Mouse (Mus musculus) CD8-positive naive resting alpha-beta T cell, adult 2 months (primary cell): ENCODE measurements around the gene Fndc3a.

Experiments used
- DNase-seq, 2 experiments: peaks; one replicate each; pipeline ENCODE4 v3.0.0; 2022; ENCODE audit warnings: low read depth in 2 of 2, low spot score in 2 of 2

The Fndc3a gene

DNA sequence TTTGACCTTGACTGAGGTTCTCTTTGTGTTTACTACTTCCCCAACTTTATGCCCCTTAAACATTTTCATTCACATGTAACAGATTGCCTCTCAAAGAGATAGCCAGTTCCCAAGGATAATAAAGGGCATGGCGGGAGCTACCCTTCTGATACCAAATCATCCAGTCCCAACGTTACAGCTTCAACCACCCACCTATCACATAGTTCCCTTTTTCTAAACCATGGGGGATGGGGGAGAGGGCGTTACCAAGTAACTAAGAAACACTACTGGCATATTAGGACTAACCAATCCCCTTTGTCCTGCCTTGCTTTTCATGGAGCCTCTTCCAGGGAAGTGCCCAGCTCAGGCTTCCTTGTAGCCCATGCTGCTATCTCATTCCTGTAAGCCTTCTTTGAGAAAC, 32.6 kb downstream of the Fndc3a start:
- no peak for DNase-seq

DNA sequence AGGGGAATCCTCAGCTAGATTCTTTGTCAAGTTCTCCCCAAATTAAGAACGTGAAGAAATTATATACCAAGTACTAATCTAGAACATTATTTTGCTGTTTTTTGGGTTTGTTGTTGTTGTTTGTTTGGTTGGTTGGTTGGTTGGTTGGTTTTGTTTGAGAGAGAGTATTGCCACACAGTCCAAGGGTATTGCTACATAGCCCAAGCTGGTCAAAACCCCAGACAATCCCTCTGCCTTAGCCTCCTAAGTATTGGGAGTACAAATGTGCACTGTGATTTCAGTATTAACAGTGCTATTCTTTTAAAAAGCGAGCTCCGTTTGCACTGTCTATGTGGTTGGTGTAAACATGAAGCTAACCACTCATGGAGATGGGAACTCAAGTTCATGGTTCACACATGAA, 37.9 kb downstream of the Fndc3a start:
- DNase-seq = no peak

- DNase-seq = no peak
These were observed 38.8 kb downstream of the Fndc3a start for GRCm38 (mm10) chr14:72670987-72671386.

- no peak for DNase-seq
These were observed 60.5 kb downstream of the Fndc3a start for GRCm38 (mm10) chr14:72649268-72649667.

DNA sequence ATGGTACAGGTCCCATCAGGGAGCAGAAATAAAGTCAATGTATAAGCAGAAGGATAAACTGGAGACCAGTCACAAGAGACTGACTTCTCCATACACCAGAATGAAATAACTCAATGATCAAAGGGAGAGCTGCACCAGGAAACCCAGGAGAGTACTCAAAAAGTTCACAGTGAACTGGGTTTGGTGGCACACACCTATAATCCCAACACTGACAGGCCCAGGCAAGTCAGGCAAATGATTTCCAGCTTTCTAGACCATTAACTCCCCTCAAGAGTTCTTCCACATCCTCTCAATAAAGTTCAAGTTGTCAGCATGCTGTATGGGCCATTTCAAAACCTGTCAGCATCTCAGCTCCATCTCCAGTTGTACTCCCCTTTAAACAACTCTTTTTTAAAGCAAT, 64.3 kb downstream of the Fndc3a start:
- DNase-seq = no peak

DNA sequence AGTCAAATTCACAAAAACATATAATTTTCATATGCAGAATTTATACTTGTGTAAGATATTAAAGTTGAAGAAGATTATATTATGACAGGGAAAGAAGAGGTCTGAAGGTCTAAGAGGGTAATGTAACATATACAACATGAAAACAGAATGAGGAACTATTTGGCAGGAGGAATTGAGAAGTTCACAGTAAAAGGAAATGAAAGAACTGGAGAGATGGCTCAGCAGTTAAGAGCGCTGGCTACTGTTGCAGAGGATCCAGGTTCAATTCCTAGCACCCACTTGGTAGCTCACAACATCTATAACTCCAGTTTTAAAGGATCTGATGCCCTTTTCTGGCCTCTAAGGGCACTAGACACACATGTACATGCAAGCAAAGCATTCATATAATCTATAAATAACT, 65.2 kb downstream of the Fndc3a start:
- no peak for DNase-seq

GRCm38 (mm10) chr14:72638507-72638906, 71.3 kb downstream of the Fndc3a start:
- DNase-seq = no peak

GRCm38 (mm10) chr14:72633571-72633970, 76.2 kb downstream of the Fndc3a start:
- DNase-seq = no peak

DNA sequence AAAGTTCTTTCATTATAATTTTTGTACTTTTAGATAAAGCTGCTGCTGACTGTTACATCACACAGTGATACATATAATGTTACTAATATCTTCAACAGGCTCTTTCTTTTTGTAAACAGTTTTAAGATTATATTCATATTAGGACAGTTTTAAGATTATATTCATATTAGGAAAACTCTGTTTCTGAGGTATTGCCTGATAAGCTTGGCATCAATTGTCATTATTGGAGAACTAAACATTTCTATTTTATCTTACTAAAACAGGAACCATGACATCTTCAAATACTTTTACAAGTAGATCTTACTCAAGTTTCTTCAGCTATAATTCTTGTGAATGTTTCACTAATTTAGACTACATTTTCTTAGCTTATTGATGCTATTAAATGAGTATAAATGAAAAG, 84.4 kb downstream of the Fndc3a start:
- DNase-seq = no peak

GRCm38 (mm10) chr14:72604077-72604476, 105.7 kb downstream of the Fndc3a start:
- DNase-seq = no peak

DNA sequence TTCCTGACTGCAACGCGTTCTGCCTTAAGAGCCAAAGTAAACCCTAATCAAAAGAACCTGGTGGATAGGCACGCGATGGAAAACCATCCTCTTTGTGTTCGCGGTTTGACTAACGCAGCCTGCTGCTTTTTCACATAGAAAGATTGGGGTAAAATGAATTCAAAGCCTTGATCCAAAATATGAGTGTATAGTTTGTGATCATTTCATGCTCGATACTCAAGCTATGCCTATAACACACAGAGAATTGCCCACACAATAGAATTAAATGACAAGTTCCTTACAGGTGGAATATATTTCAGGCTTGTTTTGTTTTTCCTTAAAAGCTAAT, 106.6 kb downstream of the Fndc3a start:
- DNase-seq = no peak

- DNase-seq = peak; percentile 13 to 49
These were observed 107.1 kb downstream of the Fndc3a start for GRCm38 (mm10) chr14:72602521-72603193.

DNA sequence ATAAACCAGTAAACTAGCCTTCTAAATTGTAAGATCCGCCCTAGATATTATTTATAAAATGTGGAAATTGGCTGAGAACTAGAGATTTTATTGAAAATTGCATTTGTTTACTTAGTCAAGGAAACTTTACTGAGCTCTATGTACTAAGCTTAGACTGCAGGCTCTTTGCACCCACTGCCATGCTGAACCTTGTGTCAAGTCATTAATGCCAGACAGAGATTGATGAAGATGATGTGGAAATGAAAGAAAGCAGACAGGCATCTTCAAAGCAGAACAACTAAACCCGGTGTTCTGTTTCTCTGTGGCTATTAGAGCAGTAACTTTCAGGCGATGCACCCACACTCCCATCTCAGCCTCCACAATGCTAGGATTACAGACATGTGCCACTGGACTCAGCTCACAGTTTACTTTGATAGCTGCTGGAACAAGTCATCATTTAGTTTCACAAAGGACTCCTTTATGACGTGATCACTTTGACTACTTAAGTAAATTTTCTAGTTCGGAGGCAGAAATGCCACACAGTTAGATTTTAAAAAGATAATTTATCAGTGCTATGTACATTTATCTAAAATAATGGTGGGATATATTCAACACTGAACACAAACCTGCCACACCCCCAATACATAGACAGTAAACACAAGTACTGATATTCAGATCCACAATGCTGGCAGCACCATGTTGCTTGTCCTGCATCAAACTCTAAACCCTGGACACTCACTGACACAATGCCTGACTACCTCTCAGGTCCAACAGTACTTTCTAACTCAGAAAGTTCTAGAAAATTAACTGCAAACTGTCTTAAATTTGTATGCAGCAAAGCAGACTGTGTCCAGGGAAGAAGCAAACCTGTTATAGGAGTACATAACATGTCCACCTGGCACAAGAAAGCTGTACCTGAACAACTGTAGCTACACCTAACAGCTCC, 108.2 kb downstream of the Fndc3a start:
- DNase-seq = no peak

DNA sequence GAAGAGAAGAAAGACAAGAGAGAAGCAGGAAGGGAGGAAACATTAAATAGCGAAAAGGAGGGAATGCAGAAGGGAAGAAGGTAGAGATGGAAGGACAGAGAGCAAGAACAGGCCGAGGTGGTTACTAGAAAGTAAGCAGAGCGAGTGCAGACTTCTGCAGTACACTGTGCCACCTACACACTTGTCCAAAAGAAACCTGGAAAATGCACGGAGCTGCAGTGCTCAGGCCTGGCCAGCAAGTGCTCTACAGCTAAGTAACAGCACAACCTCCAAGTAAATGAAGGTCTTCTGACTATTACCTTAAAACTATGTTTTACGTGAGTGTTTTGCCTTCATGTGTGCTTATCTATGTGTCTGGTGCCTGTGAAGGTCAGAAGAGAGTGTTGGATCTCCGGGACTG, 109.4 kb downstream of the Fndc3a start:
- no peak for DNase-seq

DNA sequence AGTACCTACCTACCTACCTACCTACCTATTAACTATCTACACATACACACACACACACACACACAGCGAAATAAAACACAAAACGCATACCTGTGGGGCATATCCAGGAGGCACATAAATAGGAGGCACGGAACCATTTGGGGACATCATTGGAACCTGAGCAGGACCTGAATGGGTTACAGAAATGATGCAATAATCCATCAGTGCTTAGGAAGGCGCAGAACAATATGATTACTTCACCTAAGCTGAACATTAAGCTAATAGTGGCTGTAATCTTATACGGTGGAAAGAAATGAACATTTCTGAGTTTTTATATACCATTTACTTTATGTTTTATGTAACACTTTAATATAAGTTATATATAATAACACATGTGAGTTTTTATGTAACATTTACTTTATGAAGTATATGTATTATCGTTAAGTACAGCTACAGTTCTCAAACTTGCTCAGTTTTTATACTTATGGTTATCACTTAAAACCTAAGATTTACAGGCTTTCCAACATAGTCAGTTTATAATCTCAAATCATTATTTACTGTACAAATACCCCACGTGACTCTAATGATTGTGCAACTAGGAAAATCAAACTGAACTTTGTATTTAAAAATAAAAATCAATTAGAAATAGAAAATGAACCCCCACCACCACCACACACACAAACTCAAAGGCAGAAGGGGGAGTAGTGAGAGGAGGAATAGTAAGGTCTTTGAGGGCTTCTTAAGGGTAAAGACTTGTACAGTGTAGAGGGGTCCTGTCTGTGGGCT, 110.6 kb downstream of the Fndc3a start:
- DNase-seq = no peak

- DNase-seq = no peak
These were observed 115.6 kb downstream of the Fndc3a start for GRCm38 (mm10) chr14:72594191-72594590.

- DNase-seq = no peak
These were observed 120.4 kb downstream of the Fndc3a start for GRCm38 (mm10) chr14:72589415-72589814.

DNA sequence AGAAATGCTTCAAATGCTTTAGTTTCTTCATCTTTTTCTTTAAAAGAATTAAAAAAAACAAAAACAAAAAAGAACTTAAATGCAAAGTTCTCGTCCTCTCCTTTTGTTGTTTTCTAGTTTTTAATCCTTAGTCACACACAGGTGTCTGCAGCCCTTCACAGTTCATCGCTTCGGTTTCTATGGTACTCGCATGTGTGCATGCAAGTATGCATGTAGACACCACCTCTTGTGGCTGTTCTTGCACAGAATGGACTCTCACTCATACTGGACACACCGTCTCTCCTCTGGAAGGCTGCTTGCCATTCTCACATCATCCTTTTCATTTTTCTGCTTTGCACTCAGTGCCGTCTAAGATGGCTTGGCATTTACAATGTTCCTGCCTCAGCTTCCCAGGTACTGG, 126.8 kb downstream of the Fndc3a start:
- no peak for DNase-seq

GRCm38 (mm10) chr14:72580991-72581390, 128.8 kb downstream of the Fndc3a start:
- no peak for DNase-seq

DNA sequence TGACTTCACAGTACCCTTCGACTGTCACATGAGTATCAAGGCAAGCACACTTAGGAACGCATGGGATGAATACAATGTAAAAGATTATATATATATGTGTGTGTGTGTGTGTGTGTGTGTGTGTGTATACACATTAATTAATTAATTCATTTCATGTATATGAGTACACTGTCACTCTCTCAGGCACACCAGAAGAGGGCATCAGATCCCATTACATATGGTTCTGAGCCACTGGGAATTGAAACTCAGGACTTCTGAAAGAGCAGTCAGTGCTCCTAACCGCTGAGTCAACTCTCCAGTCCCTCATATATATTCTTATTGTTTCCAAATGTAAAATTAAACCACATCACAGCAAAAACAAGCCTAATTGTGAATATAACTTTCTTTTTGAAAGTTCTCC, 133.5 kb downstream of the Fndc3a start:
- no peak for DNase-seq

GRCm38 (mm10) chr14:72563941-72564340, 145.9 kb downstream of the Fndc3a start:
- no peak for DNase-seq

DNA sequence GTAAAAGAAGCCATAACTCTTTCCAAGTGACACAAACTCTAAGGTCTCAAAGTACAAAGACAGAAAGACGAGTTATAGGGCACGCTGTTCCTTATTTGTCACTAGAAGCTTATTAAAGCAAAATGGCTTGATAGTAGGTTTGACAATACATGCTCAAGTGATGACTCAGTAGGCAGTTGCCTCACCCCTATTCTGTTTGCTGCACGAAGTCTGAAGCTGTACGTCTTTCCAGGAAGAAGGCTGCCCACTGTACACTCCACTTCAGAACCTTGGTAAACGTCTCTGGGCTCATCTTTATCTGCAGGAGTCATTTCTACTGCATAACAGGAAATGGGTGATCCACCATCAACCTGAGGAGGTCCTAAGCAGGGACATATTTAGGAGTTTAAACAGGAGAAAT, 151.0 kb downstream of the Fndc3a start:
- no peak for DNase-seq
